Mouse (Mus musculus) forebrain, embryonic 15.5 days (tissue): ENCODE measurements around the gene Trim24. TPM values are rescaled to one million over a fixed set of nuclear protein-coding genes. Genes with fewer than 3 reads are reported as not detected.
A peak's percentile ranks its signal among the peaks of the same experiment; 100 is the strongest.

ENCODE experiments used
- ATAC-seq: fragments of 200-750 bp; cut with Nextera tagmentation; replicated peaks from 2 replicates; pipeline ENCODE4 v1.8.0; 2017; ENCODE audit warnings: mild to moderate bottlenecking, moderate TSS enrichment, moderate library complexity
- H3K27ac ChIP-seq: fragments of 300-500 bp; sonication (generic); replicated peaks from 2 replicates; pipeline ENCODE4 v1.5.1; 2015; ENCODE audit warnings: mild to moderate bottlenecking, inconsistent platforms
- H3K27me3 ChIP-seq: fragments of 300-500 bp; sonication (generic); 2 replicates; pipeline ENCODE4 v1.6.1; 2015; ENCODE audit warnings: inconsistent platforms
- H3K36me3 ChIP-seq: fragments of 300-500 bp; sonication (generic); 2 replicates; pipeline ENCODE4 v1.6.1; 2015; ENCODE audit warnings: mild to moderate bottlenecking, inconsistent platforms
- H3K4me1 ChIP-seq: fragments of 300-500 bp; sonication (generic); 2 replicates; pipeline ENCODE4 v1.6.1; 2015; ENCODE audit warnings: inconsistent platforms
- H3K4me2 ChIP-seq: fragments of 300-500 bp; sonication (generic); replicated peaks from 2 replicates; pipeline ENCODE4 v1.6.1; 2015; ENCODE audit warnings: mild to moderate bottlenecking, inconsistent platforms
- H3K4me3 ChIP-seq: fragments of 300-500 bp; sonication (generic); 2 replicates; pipeline ENCODE4 v1.5.1; 2015; ENCODE audit warnings: mild to moderate bottlenecking, inconsistent platforms
- H3K9ac ChIP-seq: fragments of 300-500 bp; sonication (generic); replicated peaks from 2 replicates; pipeline ENCODE4 v1.6.1; 2015; ENCODE audit warnings: mild to moderate bottlenecking, inconsistent platforms
- H3K9me3 ChIP-seq: fragments of 300-500 bp; sonication (generic); 2 replicates; pipeline ENCODE4 v1.6.1; 2016; ENCODE audit warnings: inconsistent platforms
- WGBS: fragments of 180-500 bp; shearing (Covaris S2); methylation state at CpG from one replicate; pipeline ENCODE4 v1.1.7; 2015; ENCODE audit warnings: mixed read lengths; 5-methylcytosine and 5-hydroxymethylcytosine counted together
- polyA plus RNA-seq: library from polyadenylated mRNA; unstranded; fragments of >200 nt; fragmentation: Nextera tagmentation; extraction: Ambion mirVana; gene quantifications from 2 replicates; pipeline ENCODE4 v1.2.1, GENCODE M21; 2015

Trim24 gene
- polyA plus RNA-seq, 1 experiment from 2014 or later, result 16.9 TPM

- Histone ChIP-seq H3K27ac (no peak overlapping the region), H3K9ac (no peak overlapping the region), H3K4me2 (no peak overlapping the region), H3K4me1 (no peaks in the 10 kb centered on the region), H3K9me3 (no peaks in the 10 kb centered on the region), H3K36me3 (peaks cover 41% of the 10 kb centered on the region), H3K27me3 (no peaks in the 10 kb centered on the region), H3K4me3 (no peak overlapping the region)
- no peak for ATAC-seq
- WGBS, result 88% methylated on average over 4 of the region's 4 CpGs
Measured at GRCm38 (mm10) chr6:37967386-37967785, 96.8 kb downstream of the Trim24 start.

GRCm38 (mm10) chr6:38007459-38007858 is 136.8 kb downstream of the Trim24 start:
- H3K27me3 ChIP-seq, result no peaks in the 10 kb centered on the region
- H3K36me3 ChIP-seq, result no peaks in the 10 kb centered on the region
- no peak overlapping the region for H3K9ac ChIP-seq
- no peaks in the 10 kb centered on the region for H3K9me3 ChIP-seq
- WGBS, result 6% methylated on average over 6 of the region's 6 CpGs
- H3K27ac ChIP-seq, result no peak overlapping the region
- ATAC-seq, result peak; percentile 55
- no peaks in the 10 kb centered on the region for H3K4me1 ChIP-seq
- H3K4me2 ChIP-seq, result no peak overlapping the region
- no peak overlapping the region for H3K4me3 ChIP-seq

GRCm38 (mm10) chr6:38012829-38013228 is 142.2 kb downstream of the Trim24 start:
- no peak for ATAC-seq
- Histone ChIP-seq H3K9ac (no peak overlapping the region), H3K36me3 (no peaks in the 10 kb centered on the region), H3K27ac (no peak overlapping the region), H3K27me3 (no peaks in the 10 kb centered on the region), H3K4me3 (no peak overlapping the region), H3K4me2 (no peak overlapping the region), H3K9me3 (no peaks in the 10 kb centered on the region), H3K4me1 (no peaks in the 10 kb centered on the region)
- 85% methylated on average over 2 of the region's 2 CpGs for WGBS

Other genes with a start within 250 kb of the Trim24 start
- gene Svopl, start 176.2 kb downstream of the Trim24 start, polyA plus RNA-seq, result 0.64 and 1.0 TPM in 2 replicates
- not detected in 2 replicates for gene Tmem213, start 238.4 kb downstream of the Trim24 start, polyA plus RNA-seq